Mouse (Mus musculus): ENCODE results near the gene Rap2b.

Gene Rap2b
- long read RNA-seq, experiment 1, full-length matches to known transcripts: 17 of 17 reads
- long read RNA-seq, experiment 1, partial matches to known transcripts: 0 of 17 reads
- long read RNA-seq, experiment 1, other reads (novel, unspliced or antisense): 0 of 17 reads
- long read RNA-seq, experiment 2, full-length matches to known transcripts: 10 of 10 reads
- long read RNA-seq, experiment 2, partial matches to known transcripts: 0 of 10 reads
- long read RNA-seq, experiment 2, other reads (novel, unspliced or antisense): 0 of 10 reads

DNA sequence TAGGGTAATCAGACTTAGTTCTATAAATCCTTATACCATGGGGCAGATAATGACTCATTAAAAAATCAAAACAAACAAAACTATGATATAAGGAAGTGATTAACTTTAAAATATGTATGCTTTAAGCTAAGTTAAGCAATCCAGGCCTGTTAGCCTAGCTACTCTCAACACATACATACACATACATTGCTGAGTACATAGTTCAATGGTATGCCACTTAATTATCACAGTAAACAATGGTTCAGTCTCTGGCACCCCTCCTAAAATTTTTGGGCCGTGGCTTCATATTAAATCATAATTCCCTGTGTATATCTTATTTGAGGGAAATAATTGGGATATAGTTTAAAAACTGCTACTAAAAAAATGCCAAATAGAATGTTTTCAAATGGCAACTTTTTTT is at the start of gene Rap2b:
Gene Rap2b (plus strand): TSS at position 301 of the 400 bp plus-strand sequence.
- intact Hi-C loops (cut with DNase I): no loop called here

GRCm38 (mm10) chr3:61315002-61315401 is 46.4 kb upstream of the Rap2b start:
- intact Hi-C loops (cut with DNase I): no loop called here

- intact Hi-C loops (cut with DNase I): no loop called here
These were observed 41.4 kb upstream of the Rap2b start for GRCm38 (mm10) chr3:61320031-61320430.

DNA sequence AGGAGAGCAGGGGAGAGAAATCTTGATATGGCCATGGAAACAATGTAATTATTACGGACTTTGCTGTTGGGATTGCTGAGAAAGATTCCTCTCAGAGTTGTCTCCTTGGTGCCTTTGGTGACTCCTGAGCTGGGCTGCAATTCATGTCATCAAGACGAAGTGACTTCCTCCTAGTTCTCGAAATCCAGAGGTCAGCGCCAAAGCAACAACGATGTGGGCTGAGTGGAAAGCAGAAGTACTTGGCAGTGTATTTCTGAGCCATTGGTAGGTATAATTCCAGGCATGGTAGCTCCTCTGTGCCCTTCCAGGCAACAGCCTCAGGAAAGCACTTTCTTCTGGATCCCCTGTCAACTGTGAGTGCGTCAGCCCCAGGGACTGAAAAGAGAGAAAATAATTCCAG is 39.8 kb upstream of the Rap2b start:
- intact Hi-C loops (cut with DNase I): no loop called here

DNA sequence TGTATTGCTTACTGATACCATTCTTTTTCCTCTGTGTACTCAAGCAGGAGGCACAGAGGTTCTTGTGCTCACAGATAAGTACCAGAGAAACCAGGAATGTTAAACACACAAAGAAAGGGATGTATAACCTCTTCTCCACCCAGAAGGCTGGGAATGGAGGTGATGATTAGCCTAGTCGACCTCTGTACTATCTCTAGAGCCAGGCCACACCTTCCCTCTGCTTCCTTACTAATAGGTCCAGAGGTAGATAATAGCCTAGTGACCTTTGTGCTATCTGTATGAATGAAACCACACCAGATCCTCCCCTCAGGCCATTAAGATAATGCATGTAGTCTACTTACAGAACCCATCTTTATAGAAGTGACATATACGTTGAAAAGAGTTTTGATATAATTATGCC is 25.2 kb upstream of the Rap2b start:
- intact Hi-C loops (cut with DNase I): no loop called here

DNA sequence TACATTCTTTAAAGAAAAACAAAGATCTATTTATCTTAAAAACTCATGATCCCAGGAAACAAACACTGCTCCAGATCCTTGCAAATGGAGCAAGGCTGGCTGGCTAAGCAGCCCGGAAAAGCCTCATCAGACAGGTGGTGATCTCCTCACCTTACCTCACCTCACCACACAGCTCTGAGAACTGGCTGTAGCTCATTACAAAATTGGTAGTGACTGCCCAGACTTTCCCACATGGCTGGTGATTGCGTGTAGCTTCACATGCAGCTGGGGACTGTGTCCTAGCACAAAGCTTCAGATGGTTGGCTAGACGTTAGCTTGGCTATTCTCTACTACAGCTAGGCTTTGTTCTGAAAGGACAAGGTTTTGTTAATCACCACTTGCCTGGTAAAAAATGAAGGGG is 24.2 kb upstream of the Rap2b start:
- intact Hi-C loops (cut with DNase I): no loop called here

- intact Hi-C loops (cut with DNase I): no loop called here
These were observed 21.1 kb upstream of the Rap2b start for GRCm38 (mm10) chr3:61340321-61340720.

- intact Hi-C loops (cut with DNase I): no loop called here
These were observed 17.4 kb upstream of the Rap2b start for GRCm38 (mm10) chr3:61344031-61344430.

DNA sequence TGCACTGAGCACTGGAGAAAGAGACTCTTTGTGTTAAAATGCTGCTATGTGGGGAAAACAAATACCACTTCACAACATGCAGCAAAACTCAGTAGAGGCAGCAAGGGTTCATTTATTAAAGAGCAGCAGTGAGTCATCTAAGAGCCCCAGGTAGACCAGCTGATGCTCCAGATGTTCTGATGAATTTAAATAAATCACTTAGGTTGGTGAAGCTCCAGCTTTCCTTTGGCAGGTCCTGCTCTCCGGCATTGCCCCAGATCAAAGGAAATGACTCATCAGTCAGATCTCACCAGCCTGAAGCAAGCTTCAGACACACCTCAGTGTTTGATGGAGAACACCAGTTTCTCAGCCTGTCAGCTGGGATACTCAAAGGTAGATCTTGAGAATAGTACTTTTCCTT is 15.8 kb upstream of the Rap2b start:
- intact Hi-C loops (cut with DNase I): no loop called here

- intact Hi-C loops (cut with DNase I): no loop called here
These were observed 13.3 kb upstream of the Rap2b start for GRCm38 (mm10) chr3:61348036-61348614.

DNA sequence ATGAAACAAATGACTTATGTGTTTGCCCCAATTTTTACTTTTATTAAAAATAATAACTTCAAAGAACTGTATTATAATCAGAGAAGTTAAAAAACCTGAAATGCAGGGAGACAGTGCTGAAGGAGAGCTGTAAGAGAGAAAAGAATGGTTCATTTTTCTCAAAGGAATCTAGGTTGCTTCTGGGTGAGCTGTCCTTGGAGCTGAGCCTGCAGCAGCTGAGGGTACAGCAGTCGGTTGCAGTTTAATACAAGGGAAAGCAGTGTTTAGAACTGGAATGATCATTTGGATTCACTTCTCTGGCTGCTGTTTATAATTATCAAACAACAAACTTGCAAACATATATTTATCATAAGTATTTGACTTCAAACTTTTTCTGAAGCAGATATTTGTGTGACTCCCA is 12.0 kb upstream of the Rap2b start:
- intact Hi-C loops (cut with DNase I): no loop called here

- intact Hi-C loops (cut with DNase I): no loop called here
These were observed 6.0 kb upstream of the Rap2b start for GRCm38 (mm10) chr3:61355464-61355863.

DNA sequence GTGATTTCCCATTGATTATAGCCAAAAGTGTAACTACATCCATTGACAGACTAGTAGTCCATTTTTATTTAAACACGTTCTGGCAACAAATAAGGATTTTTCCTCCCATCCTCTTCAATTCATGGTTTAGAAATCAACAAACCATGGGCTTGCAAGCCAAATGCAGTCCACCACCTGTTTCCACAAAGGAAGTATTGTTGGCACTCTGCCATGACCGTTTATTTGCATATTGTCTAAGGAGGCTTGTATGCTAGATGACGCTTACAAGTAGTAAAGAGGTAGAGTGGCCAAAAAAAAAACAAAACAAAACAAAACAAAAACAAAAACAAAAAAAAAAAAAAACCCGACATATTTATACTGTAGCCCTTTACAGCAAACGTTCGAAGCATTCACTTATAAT is 3.3 kb upstream of the Rap2b start:
- intact Hi-C loops (cut with DNase I): no loop called here

DNA sequence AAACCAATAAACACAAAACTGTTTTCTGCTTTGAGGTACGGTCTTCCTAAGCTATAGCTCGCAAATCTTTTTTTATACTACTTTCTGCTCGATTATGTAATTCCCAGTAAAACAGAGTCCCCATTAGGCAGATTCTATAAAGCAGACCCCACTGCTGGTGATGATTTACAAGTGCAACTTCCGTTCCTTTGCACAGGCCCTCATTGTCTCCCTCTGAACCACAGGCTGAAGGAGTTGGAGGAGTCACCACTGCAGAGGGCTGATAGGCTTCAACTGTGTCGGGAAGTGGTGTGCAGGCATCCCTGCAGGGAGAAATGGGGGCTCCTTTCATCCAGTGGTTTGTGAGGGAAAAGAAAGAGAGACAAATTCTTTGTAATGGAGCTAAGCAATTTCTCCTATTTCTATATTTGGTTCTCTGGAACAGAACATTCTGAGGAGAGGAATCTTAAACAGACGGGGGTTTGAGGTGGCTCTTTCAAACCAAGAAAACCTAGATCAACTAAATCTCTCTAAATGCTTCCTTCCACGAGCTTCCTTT is 2.6 kb upstream of the Rap2b start:
- intact Hi-C loops (cut with DNase I): no loop called here

- intact Hi-C loops (cut with DNase I): no loop called here
These were observed 1.4 kb downstream of the Rap2b start for GRCm38 (mm10) chr3:61362821-61363160.

DNA sequence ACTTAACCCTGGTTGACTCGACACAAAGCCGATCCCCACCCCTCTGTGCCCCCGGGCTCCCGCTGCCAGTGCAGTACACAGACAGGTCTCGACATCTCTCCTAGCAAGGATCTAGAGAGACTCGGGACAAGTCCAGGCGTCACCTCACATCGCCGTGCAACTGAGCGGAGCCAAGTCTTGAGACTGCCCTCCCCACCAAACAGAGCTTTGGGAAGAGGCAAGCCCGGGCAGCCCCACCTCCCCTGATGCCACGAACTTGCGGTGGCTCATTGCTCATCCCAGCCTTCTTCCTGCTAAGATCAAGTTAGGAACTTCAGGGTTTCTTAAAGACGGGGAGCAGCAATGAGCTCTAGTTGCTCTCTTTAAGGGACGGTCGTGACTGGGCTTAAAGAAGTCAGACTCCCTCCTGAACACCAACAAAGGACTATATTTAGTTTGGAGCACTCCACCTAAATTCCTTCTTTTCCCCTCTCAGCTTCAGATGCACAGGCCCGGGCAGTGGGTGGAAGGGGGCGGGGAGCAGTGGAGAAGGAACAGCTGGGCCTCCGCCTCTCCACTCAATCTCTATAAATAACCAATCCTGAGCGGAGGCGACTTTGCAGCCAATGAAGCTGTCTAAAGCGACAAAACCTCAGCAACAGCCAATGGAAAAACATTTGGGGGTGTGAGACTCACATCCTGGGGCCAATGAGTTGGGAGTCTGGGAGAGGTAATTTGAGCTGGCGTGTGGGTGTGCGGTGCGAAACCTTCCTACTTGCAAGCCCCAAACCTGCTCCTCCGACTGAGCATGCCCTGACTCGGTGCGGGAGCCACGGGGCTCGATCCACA is 1.9 kb downstream of the Rap2b start:
- intact Hi-C loops (cut with DNase I): no loop called here

DNA sequence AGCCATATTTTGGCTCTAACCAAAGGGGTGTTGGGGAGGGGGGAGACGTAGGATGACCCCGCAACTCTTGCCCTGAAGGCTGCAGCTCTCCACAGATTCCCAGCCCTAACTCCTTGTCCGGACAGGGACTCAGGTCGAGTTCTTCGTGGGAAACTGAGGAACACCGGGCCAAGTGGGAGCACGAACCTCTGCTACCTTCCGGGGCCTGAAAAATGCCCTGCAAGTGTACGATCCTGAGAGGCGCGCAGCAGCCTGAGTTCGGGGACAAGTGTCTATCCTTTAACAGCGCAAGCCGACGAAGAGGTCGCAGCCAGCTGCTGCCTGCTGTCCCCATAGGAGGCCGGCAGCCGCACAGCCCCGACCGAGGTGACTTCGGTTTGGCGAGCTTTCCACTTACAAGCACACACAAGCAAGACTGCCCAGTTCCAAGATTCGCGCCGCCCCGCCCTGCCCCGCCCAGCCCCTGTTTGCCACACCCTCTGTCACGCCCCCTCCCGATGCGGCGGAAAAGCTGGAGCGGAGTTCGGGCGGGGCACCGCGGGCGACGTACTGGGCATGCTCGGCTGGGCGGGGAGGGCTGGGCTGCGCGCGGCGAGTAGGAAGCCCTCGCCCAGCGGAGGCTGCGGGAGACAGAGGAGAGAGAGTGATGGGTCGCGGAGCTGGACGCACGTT is 2.7 kb downstream of the Rap2b start:
- intact Hi-C loops (cut with DNase I): no loop called here

DNA sequence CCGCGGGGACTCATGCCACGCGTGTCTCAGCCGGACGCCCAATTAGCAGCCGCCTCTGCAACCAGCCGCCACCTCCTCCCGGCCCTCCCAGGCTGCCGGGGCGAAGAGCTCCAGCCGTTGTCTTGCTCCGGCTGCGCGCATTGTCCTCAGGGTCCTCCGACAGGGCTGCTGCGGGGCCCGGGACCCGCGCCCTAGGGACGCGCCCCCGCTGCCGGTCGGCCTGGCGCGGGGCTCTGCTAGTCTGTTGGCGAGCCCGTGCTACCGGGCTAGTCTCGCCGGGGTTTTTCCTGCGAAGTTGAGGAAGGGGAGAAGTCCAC is 3.2 kb downstream of the Rap2b start:
- intact Hi-C loops (cut with DNase I): no loop called here

DNA sequence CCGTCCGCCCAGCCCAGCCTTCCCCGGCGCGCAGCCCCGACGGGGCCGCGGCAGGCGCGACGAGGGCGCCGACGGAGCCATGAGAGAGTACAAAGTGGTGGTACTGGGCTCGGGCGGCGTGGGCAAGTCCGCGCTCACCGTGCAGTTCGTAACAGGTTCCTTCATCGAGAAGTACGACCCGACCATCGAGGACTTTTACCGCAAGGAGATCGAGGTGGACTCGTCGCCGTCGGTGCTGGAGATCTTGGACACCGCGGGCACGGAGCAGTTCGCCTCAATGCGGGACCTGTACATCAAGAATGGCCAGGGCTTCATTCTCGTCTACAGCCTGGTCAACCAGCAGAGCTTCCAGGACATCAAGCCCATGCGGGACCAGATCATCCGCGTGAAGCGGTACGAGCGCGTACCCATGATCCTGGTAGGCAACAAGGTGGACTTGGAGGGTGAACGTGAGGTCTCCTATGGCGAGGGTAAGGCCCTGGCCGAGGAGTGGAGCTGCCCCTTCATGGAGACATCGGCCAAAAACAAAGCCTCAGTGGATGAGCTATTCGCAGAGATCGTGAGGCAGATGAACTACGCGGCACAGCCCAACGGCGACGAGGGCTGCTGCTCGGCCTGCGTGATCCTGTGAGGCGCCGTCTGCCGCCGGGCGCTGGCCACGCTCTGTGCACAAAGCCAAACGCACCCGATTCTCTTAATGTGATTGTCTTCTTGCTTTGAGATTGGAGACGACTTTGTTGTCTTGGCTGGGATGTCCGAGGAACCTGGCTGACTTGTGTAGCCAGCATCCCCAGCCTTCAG is 3.7 kb downstream of the Rap2b start:
- intact Hi-C loops (cut with DNase I): no loop called here

GRCm38 (mm10) chr3:61365779-61366373 is 4.4 kb downstream of the Rap2b start, which contains the start of gene B430305J03Rik:
Gene B430305J03Rik, minus strand, starts transcription at chr3:61365951.
- intact Hi-C loops (cut with DNase I): no loop called here

DNA sequence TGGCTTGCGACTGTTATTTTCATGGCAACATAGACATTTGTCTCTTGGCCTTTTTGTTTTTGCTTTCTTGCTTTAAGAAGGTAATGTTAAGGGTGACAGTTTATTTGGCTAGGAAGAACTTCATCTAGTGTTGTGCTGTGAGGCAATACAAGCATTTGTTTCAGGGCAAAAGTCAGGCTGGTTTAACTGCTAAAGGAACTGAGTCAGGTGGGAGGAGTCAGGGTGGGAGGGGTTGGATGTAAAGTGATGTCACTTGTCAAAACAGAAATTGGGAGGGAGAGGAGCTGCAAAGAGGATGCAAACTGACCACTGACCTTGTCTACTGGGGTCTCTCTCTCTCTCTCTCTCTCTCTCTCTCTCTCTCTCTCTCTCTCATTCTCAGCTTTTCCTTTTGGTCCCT is 7.0 kb downstream of the Rap2b start:
- intact Hi-C loops (cut with DNase I): no loop called here

Measured in adrenal gland (tissue).